Mouse (Mus musculus) stomach, postnatal 0 days (tissue): ENCODE data around the gene Wipf1.

Experiments
- CTCF ChIP-seq: IDR thresholded peaks from 2 replicates; pipeline ENCODE4 v1.5.1; 2016; ENCODE audit warnings: antibody characterized with exemption, low read depth, mild to moderate bottlenecking, moderate library complexity
- EP300 ChIP-seq: optimal IDR thresholded peaks from 2 replicates; pipeline ENCODE3; 2016; ENCODE audit warnings: antibody characterized with exemption

GRCm38 (mm10) chr2:73518966-73519365, 10.6 kb downstream of the Wipf1 start:
- TF ChIP-seq CTCF: no peak
- TF ChIP-seq EP300: no peak
